Mouse (Mus musculus): ENCODE measurements around the gene Sestd1. TPM values are rescaled to one million over a fixed set of nuclear protein-coding genes. Genes with fewer than 3 reads are reported as not detected.
A peak's percentile ranks its signal among the peaks of the same experiment; 100 is the strongest.

Sestd1 gene
- 29.8 and 35.5 TPM in 2 replicates for polyA plus RNA-seq (2016; fragmentation: Nextera tagmentation; extraction: Ambion mirVana)

DNA sequence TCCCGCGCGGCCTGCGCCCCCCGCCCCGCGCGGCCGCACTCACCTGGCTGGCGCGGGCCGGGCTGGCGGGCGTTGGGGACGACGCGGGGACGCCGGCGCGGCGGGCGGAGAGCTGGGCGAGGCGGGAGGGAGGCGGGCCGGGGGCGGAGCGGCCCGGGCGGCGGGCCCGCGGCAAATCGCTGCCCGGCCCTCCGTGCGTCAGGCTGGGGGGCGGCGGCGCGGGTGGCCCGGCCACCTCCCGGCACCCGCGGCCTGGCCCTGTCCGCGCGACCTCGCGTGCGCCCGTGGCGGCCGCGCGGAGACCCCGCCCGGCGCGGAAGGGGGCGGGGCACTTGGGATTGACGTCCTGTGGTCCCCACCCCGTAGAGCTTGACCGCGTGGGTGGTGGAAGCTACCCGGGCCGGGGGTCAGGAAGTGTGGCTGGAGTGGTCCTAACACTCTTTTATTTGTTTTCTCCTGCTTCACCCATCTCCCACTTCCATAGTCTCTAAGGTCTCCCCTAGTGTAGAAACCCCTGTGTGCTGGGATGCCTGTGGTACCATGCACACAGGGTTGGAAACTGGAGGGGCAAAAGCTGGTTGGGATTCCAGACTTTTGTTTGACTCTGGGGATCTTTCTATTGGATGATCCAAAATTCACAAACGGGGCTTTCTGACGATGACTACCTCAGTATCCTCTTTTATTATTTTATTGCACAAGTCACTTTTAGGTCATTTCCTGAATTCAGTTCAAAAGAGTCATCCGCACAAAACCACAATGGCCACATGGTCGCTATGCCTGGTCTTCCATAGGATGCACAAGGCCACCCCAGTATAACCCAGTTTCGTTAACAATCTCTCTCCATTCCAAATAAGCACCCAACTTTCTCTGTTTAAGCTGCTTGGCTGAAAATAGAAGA lies at the start of gene Sestd1:
TSS of gene Sestd1 (minus strand) at position 81 of the 898 bp plus-strand sequence.
- 5% methylated on average over 58 of the region's 73 CpGs for WGBS

DNA sequence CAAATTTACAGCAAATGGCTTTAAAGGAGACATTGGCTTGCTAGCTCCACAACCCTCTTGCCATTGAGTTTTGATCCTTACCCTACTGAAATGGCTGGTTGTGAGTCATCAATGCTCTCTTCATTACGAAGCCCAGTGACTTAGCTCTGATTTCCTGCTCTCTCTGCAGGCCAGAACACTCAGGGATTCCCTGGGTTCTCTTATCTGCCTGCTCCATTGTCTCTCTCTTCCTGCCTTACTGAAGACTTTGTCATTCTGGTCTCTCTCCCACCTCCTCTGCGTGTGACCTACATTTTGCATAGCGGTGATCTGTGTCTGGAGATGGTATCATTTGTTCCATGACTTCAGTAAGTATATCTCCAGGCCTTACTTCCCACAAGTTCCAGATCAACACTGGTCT lies 46.9 kb upstream of the Sestd1 start:
- no peak overlapping the region for H3K4me2 ChIP-seq (replicated peaks)
- H3K4me3 ChIP-seq = no peak overlapping the region
- H3K36me3 ChIP-seq = no peaks in the 10 kb centered on the region
- no peak for ATAC-seq (ENCODE audit: low FRiP score, low read depth)
- 86% methylated on average over 3 of the region's 3 CpGs for WGBS
- no peak overlapping the region for H3K9ac ChIP-seq
- H3K27me3 ChIP-seq (replicated peaks) = no peaks in the 10 kb centered on the region
- peaks cover 4% of the 10 kb centered on the region; the same call in 1 of the 2 replicates for H3K9me3 ChIP-seq
- 0 out of 2 replicates have a peak, but pooled peaks cover 3% of the 10 kb centered on the region for H3K4me1 ChIP-seq
- no peak overlapping the region for H3K27ac ChIP-seq

More for the DNA sequence above, at the start of gene Sestd1:
- H3K27me3 ChIP-seq (replicated peaks) = no peaks in the 10 kb centered on the region
- no peaks in the 10 kb centered on the region for H3K36me3 ChIP-seq
- H3K4me2 ChIP-seq (replicated peaks) = peak within 1 kb of the TSS; percentile 76
- no peaks in the 10 kb centered on the region for H3K9me3 ChIP-seq
- H3K9ac ChIP-seq = peak within 1 kb of the TSS; percentile 96
- peak within 1 kb of the TSS; percentile 83 for H3K4me3 ChIP-seq
- H3K4me1 ChIP-seq = no peaks in the 10 kb centered on the region; the same call in 1 of the 2 replicates
- peak; percentile 85 for ATAC-seq (ENCODE audit: low FRiP score, low read depth)
- peak within 1 kb of the TSS; percentile 70 for H3K27ac ChIP-seq

DNA sequence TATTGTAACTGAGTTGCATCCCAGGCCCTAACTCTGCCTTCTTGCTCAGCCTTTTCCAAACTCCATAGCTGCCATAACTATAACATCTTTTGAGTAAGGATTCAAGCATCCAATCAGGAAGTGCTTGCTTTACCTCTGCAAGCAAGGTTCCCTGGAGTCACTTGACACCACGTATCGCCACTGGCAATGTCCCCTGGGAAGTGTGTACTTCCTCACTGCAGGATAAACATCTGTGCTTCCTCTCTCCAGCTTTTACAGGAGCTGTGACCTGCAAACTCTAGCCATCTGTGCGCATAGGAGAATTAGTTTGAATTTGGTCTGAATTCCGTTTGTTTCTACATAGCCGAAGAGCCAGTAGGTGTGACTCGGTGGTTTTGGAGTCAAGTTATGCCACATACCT lies 43.3 kb upstream of the Sestd1 start:
- Histone ChIP-seq H3K4me2 (replicated peaks) (no peak overlapping the region), H3K4me3 (no peak overlapping the region), H3K27me3 (replicated peaks) (no peaks in the 10 kb centered on the region), H3K27ac (no peak overlapping the region), H3K36me3 (no peaks in the 10 kb centered on the region), H3K9me3 (peaks cover 4% of the 10 kb centered on the region; the same call in 1 of the 2 replicates), H3K4me1 (0 out of 2 replicates have a peak, but pooled peaks cover 3% of the 10 kb centered on the region), H3K9ac (no peak overlapping the region)
- no peak for ATAC-seq (ENCODE audit: low FRiP score, low read depth)
- 57% methylated on average over 6 of the region's 6 CpGs for WGBS

DNA sequence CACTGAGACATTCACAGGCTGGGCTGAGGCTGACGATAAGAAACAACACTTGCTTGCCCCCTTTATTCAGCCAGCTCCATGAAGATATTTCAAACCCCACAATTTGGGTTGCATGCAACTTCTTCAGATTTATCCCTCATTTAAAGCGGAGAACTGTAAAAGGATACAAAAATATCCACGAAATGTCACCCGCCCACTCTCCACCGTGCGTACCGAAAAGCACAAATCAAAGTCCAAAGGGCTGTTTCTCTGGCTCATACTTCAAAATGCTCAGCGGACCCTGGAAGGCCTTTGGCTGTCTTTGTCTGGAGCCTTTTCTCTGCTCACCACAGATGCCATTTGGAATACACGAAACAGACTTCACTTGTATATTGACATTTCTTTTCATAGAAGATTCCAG lies 42.8 kb upstream of the Sestd1 start:
- WGBS = 65% methylated on average over 9 of the region's 9 CpGs
- no peak for ATAC-seq (ENCODE audit: low FRiP score, low read depth)
- no peak overlapping the region for H3K4me3 ChIP-seq
- H3K9me3 ChIP-seq = peaks cover 4% of the 10 kb centered on the region; the same call in 1 of the 2 replicates
- no peak overlapping the region for H3K27ac ChIP-seq
- H3K36me3 ChIP-seq = no peaks in the 10 kb centered on the region
- H3K27me3 ChIP-seq (replicated peaks) = no peaks in the 10 kb centered on the region
- 0 out of 2 replicates have a peak, but pooled peaks cover 3% of the 10 kb centered on the region for H3K4me1 ChIP-seq
- no peak overlapping the region for H3K9ac ChIP-seq
- H3K4me2 ChIP-seq (replicated peaks) = no peak overlapping the region

DNA sequence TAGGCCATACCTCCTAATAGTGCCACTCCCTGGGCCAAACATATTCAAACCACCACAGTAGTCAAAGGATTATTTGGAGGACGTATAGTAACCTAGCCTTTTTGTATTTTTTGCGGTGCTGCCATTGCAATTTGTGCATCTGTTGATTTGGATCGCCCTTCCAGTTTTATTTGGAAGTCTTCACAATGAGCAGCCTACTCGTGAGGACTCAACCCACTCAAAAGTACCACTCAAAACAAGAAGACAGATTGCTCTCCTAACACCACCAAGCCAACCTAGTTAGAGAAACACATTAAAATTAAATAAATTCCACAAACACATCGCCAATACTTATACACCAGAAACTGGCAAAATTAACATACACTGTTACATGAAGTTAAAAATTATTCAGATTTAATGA lies 38.8 kb upstream of the Sestd1 start:
- Histone ChIP-seq H3K36me3 (no peaks in the 10 kb centered on the region), H3K27me3 (replicated peaks) (no peaks in the 10 kb centered on the region), H3K4me1 (0 out of 2 replicates have a peak, but pooled peaks cover 3% of the 10 kb centered on the region), H3K4me3 (no peak overlapping the region), H3K4me2 (replicated peaks) (no peak overlapping the region), H3K9ac (no peak overlapping the region), H3K9me3 (no peaks in the 10 kb centered on the region), H3K27ac (no peak overlapping the region)
- ATAC-seq (ENCODE audit: low FRiP score, low read depth) = no peak
- WGBS = 92% methylated on average over 5 of the region's 5 CpGs

DNA sequence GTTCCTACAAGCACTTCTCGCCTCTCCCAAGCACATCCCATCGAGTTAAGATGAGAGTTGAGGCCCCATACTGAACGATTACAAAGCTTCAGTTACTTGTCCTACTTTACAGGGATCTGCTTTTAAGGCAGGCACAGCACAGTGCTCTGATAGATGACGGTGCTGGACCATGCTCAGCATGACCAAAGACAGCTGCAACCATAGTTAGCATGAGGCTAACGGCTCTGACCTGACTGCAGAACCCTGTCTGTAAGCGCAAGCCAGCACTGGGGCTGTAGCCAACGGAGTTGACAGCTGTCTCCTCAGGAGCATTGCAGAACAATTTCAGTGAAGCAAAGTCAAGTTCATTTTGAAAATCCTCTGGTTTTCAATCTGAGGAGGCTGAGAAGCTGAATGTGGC lies 36.6 kb upstream of the Sestd1 start:
- no peaks in the 10 kb centered on the region for H3K4me1 ChIP-seq
- no peak overlapping the region for H3K9ac ChIP-seq
- H3K4me3 ChIP-seq = no peak overlapping the region
- H3K36me3 ChIP-seq = no peaks in the 10 kb centered on the region
- WGBS = 48% methylated on average over 7 of the region's 7 CpGs
- no peak overlapping the region for H3K27ac ChIP-seq
- no peaks in the 10 kb centered on the region for H3K27me3 ChIP-seq (replicated peaks)
- H3K9me3 ChIP-seq = no peaks in the 10 kb centered on the region
- no peak for ATAC-seq (ENCODE audit: low FRiP score, low read depth)
- no peak overlapping the region for H3K4me2 ChIP-seq (replicated peaks)

DNA sequence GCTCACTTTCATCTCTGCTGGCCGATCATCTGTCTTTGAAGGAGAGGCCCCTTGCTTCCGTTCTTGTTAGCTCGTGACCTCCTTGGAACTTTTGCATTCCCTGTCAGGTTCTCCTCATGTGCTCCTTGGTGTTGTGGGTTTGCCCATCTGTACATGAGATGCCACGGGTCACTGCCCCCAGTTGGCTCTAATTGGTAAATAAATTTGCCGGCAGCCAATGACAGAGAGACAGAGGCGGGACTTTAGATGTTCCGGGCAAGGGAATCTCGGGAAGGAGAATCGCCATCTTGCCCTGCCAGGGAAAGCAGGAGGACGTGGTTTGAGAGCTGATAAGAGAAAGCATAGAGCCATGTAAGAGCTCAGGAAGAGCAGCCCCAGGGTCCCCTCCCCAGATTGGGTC lies 33.5 kb upstream of the Sestd1 start:
- H3K36me3 ChIP-seq = no peaks in the 10 kb centered on the region
- no peaks in the 10 kb centered on the region for H3K4me1 ChIP-seq
- H3K27ac ChIP-seq = no peak overlapping the region
- H3K4me2 ChIP-seq (replicated peaks) = no peak overlapping the region
- WGBS = 93% methylated on average over 10 of the region's 10 CpGs
- no peaks in the 10 kb centered on the region for H3K27me3 ChIP-seq (replicated peaks)
- no peak overlapping the region for H3K4me3 ChIP-seq
- ATAC-seq (ENCODE audit: low FRiP score, low read depth) = no peak
- no peak overlapping the region for H3K9ac ChIP-seq
- H3K9me3 ChIP-seq = no peaks in the 10 kb centered on the region

DNA sequence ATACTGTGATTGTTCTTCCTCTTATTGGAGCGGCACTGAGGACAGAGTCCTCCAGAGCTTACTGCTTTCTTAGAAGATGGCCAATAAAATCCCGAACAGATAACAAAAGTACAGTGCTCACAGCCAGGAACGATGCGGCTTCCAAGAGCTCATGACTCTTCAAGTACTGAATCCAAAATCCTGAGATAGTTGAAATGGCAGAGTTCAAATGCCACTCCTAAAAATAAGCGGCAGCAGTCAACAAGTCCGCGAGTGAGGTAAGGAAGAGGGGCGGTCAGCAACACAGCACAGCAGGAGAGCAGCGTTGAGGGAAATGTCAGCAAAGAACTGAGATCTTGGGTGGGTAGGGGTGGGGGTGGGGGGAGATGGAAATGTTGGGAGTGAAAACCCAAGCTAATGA lies 32.2 kb upstream of the Sestd1 start:
- Histone ChIP-seq H3K4me2 (replicated peaks) (no peak overlapping the region), H3K9me3 (no peaks in the 10 kb centered on the region), H3K9ac (no peak overlapping the region), H3K27me3 (replicated peaks) (no peaks in the 10 kb centered on the region), H3K4me3 (no peak overlapping the region), H3K4me1 (no peaks in the 10 kb centered on the region), H3K36me3 (no peaks in the 10 kb centered on the region), H3K27ac (no peak overlapping the region)
- no peak for ATAC-seq (ENCODE audit: low FRiP score, low read depth)
- 78% methylated on average over 9 of the region's 9 CpGs for WGBS

DNA sequence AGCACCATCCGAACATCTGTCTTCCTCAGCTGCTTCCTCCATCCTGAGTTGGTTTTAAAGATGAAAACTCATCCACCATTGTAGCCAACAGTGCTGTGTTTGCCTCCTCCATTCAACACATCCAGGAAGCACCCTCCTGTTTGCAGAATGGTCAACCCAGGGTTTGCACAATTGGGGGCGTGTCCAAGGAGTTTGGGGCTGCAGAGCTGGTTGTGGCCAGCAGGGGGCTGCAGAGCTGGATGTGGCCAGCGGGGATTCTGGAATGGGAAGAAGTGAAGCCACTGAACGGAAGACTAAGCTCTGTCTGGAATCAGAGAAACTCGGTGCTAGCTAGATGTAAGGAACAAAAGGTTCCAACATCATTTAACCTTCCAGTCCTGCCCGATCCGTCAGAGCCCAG lies 28.9 kb upstream of the Sestd1 start:
- H3K4me2 ChIP-seq (replicated peaks) = no peak overlapping the region
- ATAC-seq (ENCODE audit: low FRiP score, low read depth) = no peak
- H3K4me3 ChIP-seq = no peak overlapping the region
- no peaks in the 10 kb centered on the region for H3K4me1 ChIP-seq
- no peaks in the 10 kb centered on the region for H3K36me3 ChIP-seq
- 52% methylated on average over 7 of the region's 7 CpGs for WGBS
- no peak overlapping the region for H3K9ac ChIP-seq
- H3K27ac ChIP-seq = no peak overlapping the region
- no peaks in the 10 kb centered on the region for H3K27me3 ChIP-seq (replicated peaks)
- H3K9me3 ChIP-seq = no peaks in the 10 kb centered on the region

DNA sequence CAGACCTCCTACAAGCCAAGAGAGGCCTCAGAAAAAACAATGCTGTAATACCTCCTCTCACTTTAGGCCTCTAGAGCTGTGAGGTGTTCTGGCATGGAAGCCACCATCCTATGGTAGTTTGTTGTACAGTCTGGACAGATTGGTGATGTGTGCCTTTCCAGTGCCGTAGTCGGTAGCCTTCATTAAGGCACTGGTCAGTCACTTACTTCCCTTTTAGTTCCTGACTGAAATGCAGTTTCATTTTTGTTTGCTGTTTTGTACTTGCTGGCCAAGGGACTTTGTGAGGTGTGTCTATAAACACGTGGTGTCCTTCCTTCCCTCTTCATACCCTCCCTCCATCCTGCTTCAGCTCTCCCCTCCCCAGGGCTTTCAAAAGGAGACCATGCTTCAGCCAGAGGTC lies 24.1 kb upstream of the Sestd1 start:
- Histone ChIP-seq H3K9me3 (no peaks in the 10 kb centered on the region), H3K4me3 (no peak overlapping the region), H3K4me1 (no peaks in the 10 kb centered on the region), H3K4me2 (replicated peaks) (no peak overlapping the region), H3K36me3 (no peaks in the 10 kb centered on the region), H3K27me3 (replicated peaks) (no peaks in the 10 kb centered on the region), H3K27ac (no peak overlapping the region), H3K9ac (no peak overlapping the region)
- 74% methylated on average over 3 of the region's 3 CpGs for WGBS
- ATAC-seq (ENCODE audit: low FRiP score, low read depth) = no peak

DNA sequence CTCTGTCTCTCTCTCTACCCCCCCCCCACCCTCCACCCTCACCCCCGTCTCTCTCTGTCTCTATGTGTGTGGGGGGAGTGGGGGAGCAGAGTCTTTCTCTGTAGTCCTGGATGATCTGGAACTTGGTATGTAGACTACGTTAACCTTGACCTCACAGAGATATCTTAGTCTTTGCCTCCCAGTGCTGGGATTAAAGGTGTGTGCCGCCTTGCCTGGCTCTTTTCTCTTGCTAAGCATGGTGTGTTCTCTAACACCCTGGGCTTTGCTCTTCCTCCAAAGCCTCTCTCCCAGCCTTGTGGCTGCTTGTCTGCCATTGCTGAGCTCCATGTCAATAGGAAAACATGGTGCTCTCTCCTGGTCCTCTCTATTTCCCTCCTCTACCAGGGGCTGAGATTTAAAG lies 23.3 kb upstream of the Sestd1 start:
- Histone ChIP-seq H3K9ac (no peak overlapping the region), H3K4me2 (replicated peaks) (no peak overlapping the region), H3K9me3 (no peaks in the 10 kb centered on the region), H3K4me1 (no peaks in the 10 kb centered on the region), H3K36me3 (no peaks in the 10 kb centered on the region), H3K27me3 (replicated peaks) (no peaks in the 10 kb centered on the region), H3K4me3 (no peak overlapping the region), H3K27ac (no peak overlapping the region)
- no peak for ATAC-seq (ENCODE audit: low FRiP score, low read depth)
- 77% methylated on average over 3 of the region's 3 CpGs for WGBS

DNA sequence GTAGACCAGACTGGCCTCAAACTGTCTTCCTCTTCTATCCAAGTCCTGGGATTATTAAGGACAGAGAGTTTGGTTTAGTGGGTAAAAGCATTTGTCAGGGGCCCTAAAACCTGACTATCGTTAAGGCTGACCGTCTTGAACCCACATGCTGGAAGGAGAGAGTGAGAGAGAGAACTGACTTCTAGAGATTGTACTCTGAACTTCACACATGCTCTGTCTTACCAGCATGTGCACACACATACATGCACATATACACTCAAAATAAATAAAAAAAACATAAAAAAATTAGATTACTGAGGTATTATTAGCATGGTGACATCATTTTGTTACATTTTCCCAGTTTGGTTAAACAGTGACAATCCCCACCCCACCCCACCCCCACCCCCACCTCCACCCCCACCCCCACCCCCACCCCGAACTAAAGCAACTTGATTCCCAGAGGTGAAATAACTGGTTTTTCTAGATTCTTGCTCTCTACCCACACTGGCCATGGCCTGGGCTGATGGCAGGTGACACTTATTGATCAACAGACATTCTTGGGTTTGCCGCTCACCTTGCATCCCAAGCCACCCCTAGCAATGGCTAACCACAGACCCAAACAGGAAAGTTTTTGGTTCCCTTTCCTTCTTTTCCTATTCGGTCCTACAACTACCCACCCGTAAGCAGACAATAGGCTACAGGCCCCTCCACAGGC lies 22.4 kb upstream of the Sestd1 start:
- Histone ChIP-seq H3K27ac (no peak overlapping the region), H3K4me1 (no peaks in the 10 kb centered on the region), H3K9me3 (no peaks in the 10 kb centered on the region), H3K36me3 (no peaks in the 10 kb centered on the region), H3K4me3 (no peak overlapping the region), H3K4me2 (replicated peaks) (no peak overlapping the region), H3K9ac (no peak overlapping the region), H3K27me3 (replicated peaks) (no peaks in the 10 kb centered on the region)
- 76% methylated on average over 6 of the region's 6 CpGs for WGBS
- no peak for ATAC-seq (ENCODE audit: low FRiP score, low read depth)
